15 mouse cellular contexts compared by ENCODE assay signal in the genomic region with DNA sequence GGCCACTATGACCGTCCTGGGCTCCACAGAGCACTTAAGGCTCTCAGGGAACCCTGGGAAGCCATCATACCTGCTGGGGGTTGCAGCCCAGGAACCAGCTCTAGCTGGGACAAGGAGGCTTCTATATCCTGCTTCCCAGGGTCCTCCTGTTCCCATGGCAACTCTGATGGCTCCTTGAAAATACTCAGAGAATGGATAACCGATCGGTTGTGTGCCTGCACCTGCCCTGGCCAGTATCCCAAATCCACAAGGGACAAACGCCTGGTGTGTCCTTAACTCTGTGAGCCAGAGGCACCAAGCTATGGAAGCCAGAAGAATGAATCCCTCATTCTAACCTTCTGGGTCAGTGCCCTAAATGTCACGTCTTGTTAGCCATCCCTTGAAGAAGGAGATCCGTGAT.
DNase-seq lines count a peak whose midpoint lies in the region; ATAC-seq lines count a peak whose summit lies in the region.
"Had no signal": no experiment of that assay in that cellular context is flagged by ENCODE, and none has a peak within 500 bp of the region (broad histone marks: within the 10 kb centered on the region; RNA-seq: fewer than 3 reads in every experiment).

No protein-coding gene starts in this region.

- H3K4me2 ChIP-seq in neural tube, embryonic 12.5 days (replicated peaks): no peak overlapping the region
- no peak overlapping the region for H3K4me2 ChIP-seq in midbrain, embryonic 13.5 days (replicated peaks)
- H3K4me2 ChIP-seq: kidney, embryonic 15.5 days; liver, embryonic 13.5 days had no signal

- H3K36me3 ChIP-seq in heart, embryonic 10.5 days: no peaks in the 10 kb centered on the region
- H3K36me3 ChIP-seq in neural tube, embryonic 12.5 days: no peaks in the 10 kb centered on the region
- H3K36me3 ChIP-seq in midbrain, embryonic 13.5 days: no peaks in the 10 kb centered on the region
- H3K36me3 ChIP-seq: kidney, embryonic 15.5 days; liver, embryonic 13.5 days had no signal

- H3K9ac ChIP-seq in neural tube, embryonic 12.5 days: no peak overlapping the region
- no peak overlapping the region for H3K9ac ChIP-seq in midbrain, embryonic 13.5 days (replicated peaks)
- H3K9ac ChIP-seq: kidney, embryonic 15.5 days; liver, embryonic 13.5 days had no signal

- no peak for DNase-seq in heart, embryonic 10.5 days (ENCODE audit: low spot score)
- no peak for DNase-seq in heart, adult 18-20 months
- DNase-seq in neural tube, embryonic 10.5 days (ENCODE audit: extremely low spot score, low spot score): no peak
- DNase-seq in thymus, postnatal 36 days: no peak
- DNase-seq in kidney, adult 8-10 months: no peak
- DNase-seq: cerebellum, adult 11 months; gastrocnemius, postnatal 10 days; layer of hippocampus, postnatal 36 days; liver, embryonic 13.5 days; right cerebral cortex, postnatal 14 days; thymus, postnatal 4 days had no signal

- 0 out of 2 replicates have a peak, but pooled peaks have one; percentile 50 for ATAC-seq in neural tube, embryonic 12.5 days (ENCODE audit: low FRiP score, low read depth)
- peak; percentile 72; the same call in 1 of the 2 replicates for ATAC-seq in midbrain, embryonic 13.5 days
- ATAC-seq: forebrain, embryonic 16.5 days had no signal

- H3K9me3 ChIP-seq in heart, embryonic 10.5 days: 0 out of 2 replicates have a peak, but pooled peaks cover 4% of the 10 kb centered on the region
- 0 out of 2 replicates have a peak, but pooled peaks cover 9% of the 10 kb centered on the region for H3K9me3 ChIP-seq in neural tube, embryonic 12.5 days
- peaks cover 6% of the 10 kb centered on the region; the same call in 1 of the 2 replicates for H3K9me3 ChIP-seq in midbrain, embryonic 13.5 days
- H3K9me3 ChIP-seq: kidney, embryonic 15.5 days had no signal

- no peak overlapping the region for H3K4me3 ChIP-seq in heart, embryonic 10.5 days
- no peak overlapping the region for H3K4me3 ChIP-seq in neural tube, embryonic 12.5 days
- H3K4me3 ChIP-seq in midbrain, embryonic 13.5 days (replicated peaks): no peak overlapping the region
- H3K4me3 ChIP-seq: kidney, embryonic 15.5 days; liver, embryonic 13.5 days had no signal

- 0 out of 2 replicates have a peak overlapping the region, but pooled peaks have one; percentile 25 for H3K27ac ChIP-seq in heart, embryonic 10.5 days
- H3K27ac ChIP-seq in neural tube, embryonic 12.5 days: no peak overlapping the region
- H3K27ac ChIP-seq in midbrain, embryonic 13.5 days: 0 out of 2 replicates have a peak overlapping the region, but pooled peaks have one; percentile 30
- H3K27ac ChIP-seq: kidney, embryonic 15.5 days; liver, embryonic 13.5 days had no signal

- 45% methylated on average over 6 of the region's 6 CpGs for WGBS in heart, embryonic 10.5 days
- 29% methylated on average over 6 of the region's 6 CpGs for WGBS in neural tube, embryonic 12.5 days
- WGBS in midbrain, embryonic 13.5 days: 26% methylated on average over 6 of the region's 6 CpGs

- peaks cover 5% of the 10 kb centered on the region; the same call in 1 of the 2 replicates for H3K4me1 ChIP-seq in heart, embryonic 10.5 days
- peaks cover 7% of the 10 kb centered on the region for H3K4me1 ChIP-seq in neural tube, embryonic 12.5 days
- peaks cover 14% of the 10 kb centered on the region for H3K4me1 ChIP-seq in midbrain, embryonic 13.5 days (replicated peaks)
- H3K4me1 ChIP-seq: kidney, embryonic 15.5 days; liver, embryonic 13.5 days had no signal

- no peaks in the 10 kb centered on the region for H3K27me3 ChIP-seq in heart, embryonic 10.5 days (ENCODE audit: insufficient read depth, poor library complexity, severe bottlenecking)
- H3K27me3 ChIP-seq in neural tube, embryonic 12.5 days (replicated peaks): no peaks in the 10 kb centered on the region
- H3K27me3 ChIP-seq in midbrain, embryonic 13.5 days: no peaks in the 10 kb centered on the region
- H3K27me3 ChIP-seq: kidney, embryonic 15.5 days; liver, embryonic 13.5 days had no signal
